In genomic region chr9:103463833-103464232, GRCm38 (mm10) we compare ENCODE assay signal across 17 mouse cellular contexts. TPM values are rescaled to one million over a fixed set of nuclear protein-coding genes. Genes with fewer than 3 reads are reported as not detected.
DNase-seq lines count a peak whose midpoint lies in the region; ATAC-seq and TF ChIP-seq lines count a peak whose summit lies in the region.
"Had no signal": no experiment of that assay in that cellular context is flagged by ENCODE, and none has a peak within 500 bp of the region (broad histone marks: within the 10 kb centered on the region; RNA-seq: fewer than 3 reads in every experiment).

No protein-coding gene starts in this region.

- WGBS in heart, postnatal 0 days = 22% methylated on average over 6 of the region's 6 CpGs
- 75% methylated on average over 6 of the region's 6 CpGs for WGBS in heart, embryonic 12.5 days

- H3K9me3 ChIP-seq in heart, postnatal 0 days (replicated peaks; ENCODE audit: control insufficient read depth, low read length) = no peaks in the 10 kb centered on the region
- H3K9me3 ChIP-seq in heart, embryonic 12.5 days (replicated peaks) = no peaks in the 10 kb centered on the region
- H3K9me3 ChIP-seq: hindbrain, embryonic 10.5 days; intestine, embryonic 15.5 days had no signal

- H3K4me1 ChIP-seq in heart, postnatal 0 days (ENCODE audit: control insufficient read depth, insufficient read depth) = 0 out of 2 replicates have a peak, but pooled peaks cover 5% of the 10 kb centered on the region
- no peaks in the 10 kb centered on the region; the same call in 1 of the 2 replicates for H3K4me1 ChIP-seq in heart, embryonic 12.5 days (replicated peaks)
- H3K4me1 ChIP-seq: hindbrain, embryonic 10.5 days; intestine, embryonic 15.5 days had no signal

- H3K4me2 ChIP-seq in heart, postnatal 0 days (ENCODE audit: low read depth, low read length) = no peak overlapping the region
- no peak overlapping the region for H3K4me2 ChIP-seq in heart, embryonic 12.5 days
- H3K4me2 ChIP-seq: hindbrain, embryonic 14.5 days; intestine, embryonic 15.5 days had no signal

- no peak for TF ChIP-seq EP300 in heart, postnatal 0 days (IDR thresholded peaks at IDR 0.05; ENCODE audit: low read depth)

- peak; percentile 36 for ATAC-seq in heart, postnatal 0 days (ENCODE audit: insufficient read depth, low read depth)
- ATAC-seq in heart, embryonic 12.5 days (ENCODE audit: insufficient number of reproducible peaks, low FRiP score) = no peak
- ATAC-seq: forebrain, embryonic 14.5 days; intestine, embryonic 15.5 days had no signal

- no peak overlapping the region for H3K27ac ChIP-seq in heart, postnatal 0 days (ENCODE audit: low read depth)
- H3K27ac ChIP-seq in heart, embryonic 12.5 days (ENCODE audit: poor library complexity, severe bottlenecking) = no peak overlapping the region
- H3K27ac ChIP-seq: gastrocnemius, adult 2 months; hindbrain, embryonic 10.5 days; hindbrain, embryonic 14.5 days; intestine, embryonic 15.5 days had no signal

- DNase-seq in heart, postnatal 0 days (ENCODE audit: low spot score) = no peak
- DNase-seq in T-cell, adult 2 months (ENCODE audit: low spot score) = peak; percentile 22
- DNase-seq in ZHBTc4 (ENCODE audit: low read depth, low spot score) = peak; percentile 35
- DNase-seq in thymus, postnatal 25 days = peak; percentile 36
- DNase-seq in retina, embryonic 14.5 days (ENCODE audit: low spot score) = no peak
- no peak for DNase-seq in right cerebral cortex, postnatal 10 days (ENCODE audit: low spot score in 2 of 2)
- DNase-seq: adrenal gland, postnatal 14 days; cerebellum, adult 2 months; cerebellum, postnatal 14 days; gastrocnemius, adult 2 months; gastrocnemius, postnatal 25 days had no signal

- no peak overlapping the region for H3K4me3 ChIP-seq in heart, postnatal 0 days (ENCODE audit: low read depth, low read length)
- H3K4me3 ChIP-seq in heart, embryonic 12.5 days = no peak overlapping the region
- H3K4me3 ChIP-seq: gastrocnemius, adult 2 months; hindbrain, embryonic 10.5 days; intestine, embryonic 15.5 days had no signal

- no peak for TF ChIP-seq CTCF in heart, postnatal 0 days (IDR thresholded peaks at IDR 0.05; ENCODE audit: low read depth)

- H3K27me3 ChIP-seq in heart, postnatal 0 days (ENCODE audit: control insufficient read depth, insufficient read depth, low read length) = no peaks in the 10 kb centered on the region
- no peaks in the 10 kb centered on the region for H3K27me3 ChIP-seq in heart, embryonic 12.5 days (replicated peaks)
- H3K27me3 ChIP-seq: intestine, embryonic 15.5 days had no signal

- no peaks in the 10 kb centered on the region for H3K36me3 ChIP-seq in heart, postnatal 0 days (replicated peaks; ENCODE audit: control insufficient read depth, insufficient read depth, low read length)
- H3K36me3 ChIP-seq in heart, embryonic 12.5 days = no peaks in the 10 kb centered on the region
- H3K36me3 ChIP-seq: hindbrain, embryonic 10.5 days; intestine, embryonic 15.5 days had no signal

- H3K9ac ChIP-seq in heart, postnatal 0 days (replicated peaks; ENCODE audit: low read depth, low read length) = no peak overlapping the region
- no peak overlapping the region for H3K9ac ChIP-seq in heart, embryonic 12.5 days
- H3K9ac ChIP-seq: hindbrain, embryonic 14.5 days; intestine, embryonic 15.5 days had no signal

RNA-seq across cellular contexts. Expression of gene Bfsp2, which starts 16.4 kb away (rescaled TPM):
- total RNA-seq in heart, postnatal 0 days (2014; rRNA removed; ENCODE audit: low replicate concordance) = not detected in 2 replicates
- polyA plus RNA-seq in heart, postnatal 0 days (2015; fragmentation: Nextera tagmentation; extraction: Ambion mirVana) = 1.7 and 2.3 TPM in 2 replicates
- 0.37 and 0.68 TPM in 2 replicates for polyA plus RNA-seq in heart, embryonic 12.5 days (2016; fragmentation: Nextera tagmentation; extraction: Ambion mirVana)
- total RNA-seq: adrenal gland, postnatal 14 days; ES-E14 had no signal

Comparison
In these comparisons a context has a peak if more than half of its experiments do, and no peak if none do; other contexts are left out.
1. DNase-seq: peak in T-cell, adult 2 months (single experiment), ZHBTc4 (single experiment) and thymus, postnatal 25 days (single experiment); none in heart, postnatal 0 days (single experiment), retina, embryonic 14.5 days (single experiment) and right cerebral cortex, postnatal 10 days (0 of 2).